Mouse (Mus musculus) adrenal gland, postnatal 25 days (tissue): ENCODE measurements around the gene Spata7. TPM values are rescaled to one million over a fixed set of nuclear protein-coding genes. Genes with fewer than 3 reads are reported as not detected.
"Not testable (repeated sequence)": the region's sequence is repeated elsewhere in the genome, so short reads cannot be mapped to it uniquely, and the experiment has no call there.

Experiments
- DNase-seq: peaks from one replicate; pipeline ENCODE4 v3.0.0; 2021; ENCODE audit warnings: mixed read lengths
- long read RNA-seq: library from polyadenylated mRNA; stranded (forward); transcript quantifications from one replicate; pipeline ENCODE4 v2.0.0, GENCODE M21; 2021
- total RNA-seq: library from RNA; stranded (reverse); gene quantifications from 2 replicates; pipeline ENCODE4 v1.2.3, GENCODE M21; 2021

Spata7 gene
- 11.9 and 13.7 TPM in 2 replicates for total RNA-seq
- long read RNA-seq, transcript Spata7-201 (12 exons, 2,052 nt) = major isoform, 8 of 11 reads
- long read RNA-seq, partial matches to known transcripts = 0 of 11 reads
- long read RNA-seq, other reads (novel, unspliced or antisense) = 1 of 11 reads

- DNase-seq = peak; percentile 85
Observed at GRCm38 (mm10) chr12:98627392-98628259, at the start of gene Spata7. TSS of gene Spata7 (plus strand) at chr12:98628157.

GRCm38 (mm10) chr12:98585302-98585701 is 42.7 kb upstream of the Spata7 start:
- DNase-seq = no peak

GRCm38 (mm10) chr12:98588573-98588972 is 39.4 kb upstream of the Spata7 start:
- DNase-seq = no peak

GRCm38 (mm10) chr12:98591016-98591415 is 36.9 kb upstream of the Spata7 start:
- no peak for DNase-seq

GRCm38 (mm10) chr12:98600861-98601260 is 27.1 kb upstream of the Spata7 start:
- DNase-seq = no peak

GRCm38 (mm10) chr12:98602114-98602513 is 25.8 kb upstream of the Spata7 start:
- no peak for DNase-seq

- no peak for DNase-seq
Observed at GRCm38 (mm10) chr12:98605264-98605663, 22.7 kb upstream of the Spata7 start.

GRCm38 (mm10) chr12:98606595-98607290 is 21.2 kb upstream of the Spata7 start:
- no peak for DNase-seq

- DNase-seq = no peak
Observed at GRCm38 (mm10) chr12:98610341-98610740, 17.6 kb upstream of the Spata7 start.

- no peak for DNase-seq
Observed at GRCm38 (mm10) chr12:98614910-98615508, 12.9 kb upstream of the Spata7 start.

GRCm38 (mm10) chr12:98615746-98616145 is 12.2 kb upstream of the Spata7 start:
- DNase-seq = no peak

GRCm38 (mm10) chr12:98619496-98619895 is 8.5 kb upstream of the Spata7 start:
- DNase-seq = no peak

- not testable (repeated sequence) for DNase-seq
Observed at GRCm38 (mm10) chr12:98620922-98621321, 7.0 kb upstream of the Spata7 start.

- not testable (repeated sequence) for DNase-seq
Observed at GRCm38 (mm10) chr12:98623266-98623665, 4.7 kb upstream of the Spata7 start.

GRCm38 (mm10) chr12:98628260-98628970 is 458 bp downstream of the Spata7 start:
- no peak for DNase-seq

- DNase-seq = no peak
Observed at GRCm38 (mm10) chr12:98644852-98645251, 16.9 kb downstream of the Spata7 start.

- no peak for DNase-seq
Observed at GRCm38 (mm10) chr12:98656873-98657272, 28.9 kb downstream of the Spata7 start.

- DNase-seq = no peak
Observed at GRCm38 (mm10) chr12:98662617-98663016, 34.7 kb downstream of the Spata7 start.

GRCm38 (mm10) chr12:98668132-98668814 is 40.3 kb downstream of the Spata7 start:
- DNase-seq = peak; percentile 79

- DNase-seq = no peak
Observed at GRCm38 (mm10) chr12:98669086-98669485, 41.1 kb downstream of the Spata7 start.

- peak; percentile 52 for DNase-seq
Observed at GRCm38 (mm10) chr12:98669864-98670263, 41.9 kb downstream of the Spata7 start.
